Mouse (Mus musculus) hindbrain, embryonic 14.5 days (tissue): ENCODE results near the gene Scd1. TPM values are rescaled to one million over a fixed set of nuclear protein-coding genes. Genes with fewer than 3 reads are reported as not detected.

Source experiments
- ATAC-seq: fragments of 200-750 bp; cut with Nextera tagmentation; 2 replicates; pipeline ENCODE4 v1.8.0; 2017; ENCODE audit warnings: moderate number of reproducible peaks, mild to moderate bottlenecking, moderate TSS enrichment, moderate library complexity; ENCODE audit not compliant: low FRiP score
- DNase-seq: peaks from one replicate; pipeline ENCODE4 v3.0.0-alpha.2; 2015; ENCODE audit warnings: low spot score
- H3K27ac ChIP-seq: fragments of 300-500 bp; sonication (generic); 2 replicates; pipeline ENCODE4 v1.5.1; 2014; ENCODE audit warnings: mild to moderate bottlenecking, moderate library complexity
- H3K27me3 ChIP-seq: fragments of 300-500 bp; sonication (generic); 2 replicates; pipeline ENCODE4 v1.6.1; 2014; ENCODE audit warnings: mild to moderate bottlenecking, low read length, mixed read lengths; ENCODE audit not compliant: control insufficient read depth, insufficient read depth
- H3K36me3 ChIP-seq: fragments of 300-500 bp; sonication (generic); replicated peaks from 2 replicates; pipeline ENCODE4 v1.6.1; 2014; ENCODE audit not compliant: control insufficient read depth, insufficient read depth
- H3K4me1 ChIP-seq: fragments of 300-500 bp; sonication (generic); replicated peaks from 2 replicates; pipeline ENCODE4 v1.6.1; 2014; ENCODE audit warnings: antibody characterized with exemption, low read length, mixed read lengths; ENCODE audit not compliant: control insufficient read depth, insufficient read depth
- H3K4me2 ChIP-seq: fragments of 300-500 bp; sonication (generic); replicated peaks from 2 replicates; pipeline ENCODE4 v1.6.1; 2014; ENCODE audit warnings: mild to moderate bottlenecking, moderate library complexity
- H3K4me3 ChIP-seq: fragments of 300-500 bp; sonication (generic); replicated peaks from 2 replicates; pipeline ENCODE4 v1.5.1; 2014; ENCODE audit warnings: mild to moderate bottlenecking, low read length
- H3K9ac ChIP-seq: fragments of 300-500 bp; sonication (generic); 2 replicates; pipeline ENCODE4 v1.6.1; 2014
- H3K9me3 ChIP-seq: fragments of 300-500 bp; sonication (generic); 2 replicates; pipeline ENCODE4 v1.6.1; 2016; ENCODE audit warnings: low read length; ENCODE audit not compliant: control insufficient read depth
- WGBS: fragments of 180-500 bp; shearing (Covaris S2); extraction: QIAGEN DNeasy Blood & Tissue Kit; methylation state at CpG from one replicate; pipeline ENCODE4 v1.1.7; 2014; 5-methylcytosine and 5-hydroxymethylcytosine counted together
- polyA plus RNA-seq: library from polyadenylated mRNA; unstranded; fragments of >200 nt; fragmentation: Nextera tagmentation; extraction: Ambion mirVana; gene quantifications from 2 replicates; pipeline ENCODE4 v1.2.1, GENCODE M21; 2014

The Scd1 gene
- polyA plus RNA-seq, 1 experiment from 2014 or later, result 8.4 TPM

DNA sequence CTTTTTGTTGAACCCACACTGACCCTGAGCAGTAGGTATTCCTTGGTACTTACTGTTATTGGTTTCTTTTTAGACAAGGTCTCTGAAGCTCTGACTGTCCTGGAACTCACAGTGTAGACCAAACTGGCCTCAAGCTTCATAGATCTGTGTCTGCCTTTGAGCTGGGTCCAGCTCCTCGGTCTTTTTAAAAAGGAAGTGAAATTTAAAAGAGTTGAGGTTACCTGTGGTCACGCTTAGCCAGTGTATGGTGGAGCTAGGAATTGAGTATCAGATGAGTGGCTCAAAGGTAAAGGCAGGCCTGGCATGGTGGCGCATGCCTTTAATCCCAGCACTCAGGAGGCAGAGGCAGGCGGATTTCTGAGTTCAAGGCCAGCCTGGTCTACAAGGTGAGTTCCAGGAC, 916 bp upstream of the Scd1 start:
- H3K9ac ChIP-seq, result peak overlapping the region; percentile 56; the same call in 1 of the 2 replicates

GRCm38 (mm10) chr19:44408223-44408545, 505 bp upstream of the Scd1 start:
- Histone ChIP-seq H3K4me3 (peak overlapping the region; percentile 45), H3K27ac (peak overlapping the region; percentile 82), H3K9ac (peak overlapping the region; percentile 56), H3K9me3 (no peaks in the 10 kb centered on the region), H3K4me2 (peak overlapping the region; percentile 98), H3K36me3 (no peaks in the 10 kb centered on the region), H3K27me3 (no peaks in the 10 kb centered on the region), H3K4me1 (peaks cover 16% of the 10 kb centered on the region; the same call in 1 of the 2 replicates)
- DNase-seq (peak; percentile 44), ATAC-seq (peak; percentile 65)
- 1% methylated on average over 14 of the region's 14 CpGs for WGBS

More for the DNA sequence above, 916 bp upstream of the Scd1 start:
- DNase-seq (no peak), ATAC-seq (no peak)
- H3K4me3 ChIP-seq, result peak overlapping the region; percentile 45
- H3K27ac ChIP-seq, result peak overlapping the region; percentile 82
- 76% methylated on average over 4 of the region's 4 CpGs for WGBS
- H3K36me3 ChIP-seq, result no peaks in the 10 kb centered on the region
- H3K4me1 ChIP-seq, result peaks cover 16% of the 10 kb centered on the region; the same call in 1 of the 2 replicates
- H3K27me3 ChIP-seq, result no peaks in the 10 kb centered on the region
- H3K9me3 ChIP-seq, result no peaks in the 10 kb centered on the region
- H3K4me2 ChIP-seq, result peak overlapping the region; percentile 98

DNA sequence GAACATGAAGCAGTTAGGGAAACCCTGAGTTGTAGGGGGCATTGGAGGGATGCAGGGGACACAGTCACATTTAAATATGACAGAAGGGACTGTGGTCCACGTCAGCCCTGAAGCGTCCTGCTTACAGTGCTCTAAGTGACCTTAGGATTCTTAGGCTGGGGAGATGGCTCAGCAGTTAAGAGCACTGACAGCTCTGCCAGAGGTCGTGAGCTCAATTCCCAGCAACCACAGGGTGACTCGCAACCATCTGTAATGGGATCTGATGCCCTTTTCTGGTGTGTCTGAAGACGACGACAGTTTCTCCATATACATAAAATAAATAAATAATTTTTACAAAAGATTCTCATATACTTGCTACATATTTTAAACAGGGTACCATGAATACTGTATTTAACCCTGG, 4.1 kb downstream of the Scd1 start:
- Histone ChIP-seq H3K27ac (no peak overlapping the region), H3K4me2 (no peak overlapping the region), H3K27me3 (no peaks in the 10 kb centered on the region), H3K9ac (no peak overlapping the region), H3K4me1 (peaks cover 15% of the 10 kb centered on the region; the same call in 1 of the 2 replicates), H3K4me3 (no peak overlapping the region), H3K36me3 (peaks cover 19% of the 10 kb centered on the region), H3K9me3 (no peaks in the 10 kb centered on the region)
- DNase-seq (no peak), ATAC-seq (no peak)
- WGBS, result 81% methylated on average over 6 of the region's 6 CpGs

- Histone ChIP-seq H3K9ac (no peak overlapping the region), H3K4me2 (no peak overlapping the region), H3K9me3 (no peaks in the 10 kb centered on the region), H3K27me3 (no peaks in the 10 kb centered on the region), H3K27ac (no peak overlapping the region), H3K4me1 (no peaks in the 10 kb centered on the region), H3K4me3 (no peak overlapping the region), H3K36me3 (peaks cover 33% of the 10 kb centered on the region)
- ATAC-seq, result no peak
- 84% methylated on average over 8 of the region's 8 CpGs for WGBS
- DNase-seq, result no peak
These were observed 7.0 kb downstream of the Scd1 start for GRCm38 (mm10) chr19:44400484-44401197.

GRCm38 (mm10) chr19:44400076-44400475, 7.6 kb downstream of the Scd1 start:
- Histone ChIP-seq H3K4me3 (no peak overlapping the region), H3K9ac (no peak overlapping the region), H3K4me2 (no peak overlapping the region), H3K27ac (no peak overlapping the region), H3K27me3 (no peaks in the 10 kb centered on the region), H3K4me1 (no peaks in the 10 kb centered on the region), H3K9me3 (no peaks in the 10 kb centered on the region), H3K36me3 (peaks cover 33% of the 10 kb centered on the region)
- WGBS, result 95% methylated on average over 18 of the region's 18 CpGs
- ATAC-seq (no peak), DNase-seq (no peak)

GRCm38 (mm10) chr19:44396742-44397141, 10.9 kb downstream of the Scd1 start:
- Histone ChIP-seq H3K9ac (no peak overlapping the region), H3K4me1 (no peaks in the 10 kb centered on the region), H3K27ac (no peak overlapping the region), H3K4me2 (no peak overlapping the region), H3K4me3 (no peak overlapping the region), H3K36me3 (peaks cover 33% of the 10 kb centered on the region; the same call in 1 of the 2 replicates), H3K9me3 (no peaks in the 10 kb centered on the region), H3K27me3 (no peaks in the 10 kb centered on the region)
- 93% methylated on average over 5 of the region's 5 CpGs for WGBS
- no peak for DNase-seq
- no peak for ATAC-seq

DNA sequence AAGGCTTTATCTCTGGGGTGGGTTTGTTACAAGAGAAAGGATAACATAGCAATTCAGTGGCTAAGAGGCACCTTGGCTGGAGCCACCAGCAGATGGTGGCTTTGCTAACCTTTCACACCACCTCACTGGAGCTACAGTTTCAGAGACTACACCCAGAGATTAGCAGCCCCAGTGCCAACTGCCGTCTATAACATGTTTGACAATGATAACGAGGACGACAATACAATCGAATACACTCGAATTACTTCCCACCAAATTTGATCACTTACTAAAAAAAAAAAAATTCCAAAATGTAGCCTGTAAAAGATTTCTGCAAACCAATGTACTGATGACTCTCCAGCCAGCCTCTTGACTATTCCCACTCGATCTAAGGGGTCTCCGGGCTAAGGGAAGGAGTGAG, 12.7 kb downstream of the Scd1 start:
- 90% methylated on average over 7 of the region's 7 CpGs for WGBS
- H3K27ac ChIP-seq, result no peak overlapping the region

DNA sequence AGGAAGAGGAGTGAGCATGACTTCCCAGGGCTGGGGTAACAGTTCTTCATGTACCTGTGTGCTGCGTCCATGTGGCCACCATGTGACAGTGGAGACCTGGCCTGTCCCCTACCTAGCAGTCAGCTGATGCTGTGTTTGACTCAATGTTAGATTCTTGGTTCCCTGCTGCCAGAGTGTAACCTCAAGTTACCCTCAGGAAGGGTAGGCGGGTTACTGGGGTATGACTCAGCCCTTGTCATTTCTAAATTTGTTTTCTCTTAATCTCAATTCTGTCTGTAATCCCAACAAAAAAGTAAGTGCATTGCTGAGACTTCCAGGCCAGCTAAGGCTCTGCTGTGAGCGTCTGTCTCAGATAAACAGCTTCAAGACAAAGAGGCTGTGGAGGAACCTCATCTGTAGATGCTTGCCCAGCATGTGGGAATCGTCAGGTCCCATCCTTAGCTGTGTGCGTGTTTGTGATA, 13.7 kb downstream of the Scd1 start:
- 0 out of 2 replicates have a peak, but pooled peaks cover 15% of the 10 kb centered on the region for H3K36me3 ChIP-seq
- no peak overlapping the region for H3K4me3 ChIP-seq
- ATAC-seq (no peak), DNase-seq (no peak)
- no peaks in the 10 kb centered on the region for H3K27me3 ChIP-seq
- H3K4me2 ChIP-seq, result no peak overlapping the region
- H3K9me3 ChIP-seq, result no peaks in the 10 kb centered on the region
- H3K4me1 ChIP-seq, result peaks cover 7% of the 10 kb centered on the region
- 89% methylated on average over 5 of the region's 5 CpGs for WGBS
- no peak overlapping the region for H3K9ac ChIP-seq
- H3K27ac ChIP-seq, result no peak overlapping the region

More for the DNA sequence above, 12.7 kb downstream of the Scd1 start:
- ATAC-seq, result no peak
- no peaks in the 10 kb centered on the region for H3K27me3 ChIP-seq
- no peaks in the 10 kb centered on the region for H3K9me3 ChIP-seq
- DNase-seq, result no peak
- H3K9ac ChIP-seq, result no peak overlapping the region
- no peaks in the 10 kb centered on the region for H3K4me1 ChIP-seq
- H3K4me3 ChIP-seq, result no peak overlapping the region
- no peak overlapping the region for H3K4me2 ChIP-seq
- peaks cover 24% of the 10 kb centered on the region; the same call in 1 of the 2 replicates for H3K36me3 ChIP-seq

- Histone ChIP-seq H3K4me2 (no peak overlapping the region), H3K4me3 (no peak overlapping the region), H3K9ac (no peak overlapping the region), H3K27ac (no peak overlapping the region), H3K36me3 (0 out of 2 replicates have a peak, but pooled peaks cover 15% of the 10 kb centered on the region), H3K9me3 (no peaks in the 10 kb centered on the region), H3K4me1 (peaks cover 13% of the 10 kb centered on the region), H3K27me3 (no peaks in the 10 kb centered on the region)
- no peak for ATAC-seq
- 89% methylated on average over 5 of the region's 5 CpGs for WGBS
- DNase-seq, result no peak
These were observed 15.2 kb downstream of the Scd1 start for GRCm38 (mm10) chr19:44392339-44393009.
